Mouse (Mus musculus) heart, adult 2 months (tissue): ENCODE results near the gene Fbxo40.

Source experiments
- CTCF ChIP-seq: fragments of 200-600 bp; IDR thresholded peaks from 2 replicates; pipeline ENCODE4 v1.8.1; 2022; ENCODE audit warnings: antibody characterized with exemption, mild to moderate bottlenecking, moderate library complexity
- POLR2A ChIP-seq: fragments of 200-500 bp; IDR thresholded peaks from 2 replicates; pipeline ENCODE4 v1.6.1; 2011; ENCODE audit warnings: mild to moderate bottlenecking, low read depth, low read length, control low read depth; ENCODE audit not compliant: insufficient read depth

- TF ChIP-seq CTCF (no peak), POLR2A (no peak)
Measured at GRCm38 (mm10) chr16:36947646-36948197, 42.5 kb downstream of the Fbxo40 start.
